Mouse (Mus musculus) cerebellum, adult 2 months (tissue): Measurements from ENCODE around the gene Rogdi.

ENCODE experiments used
- CTCF ChIP-seq: fragments of 200-500 bp; IDR thresholded peaks from 2 replicates; pipeline ENCODE4 v1.5.1; 2011; ENCODE audit warnings: low read depth, mild to moderate bottlenecking, control low read depth, low read length, moderate library complexity, borderline replicate concordance; ENCODE audit not compliant: insufficient read depth
- POLR2A ChIP-seq: fragments of 200-500 bp; IDR thresholded peaks from 2 replicates; pipeline ENCODE4 v1.6.1; 2011; ENCODE audit warnings: low read length, control low read depth, borderline replicate concordance; ENCODE audit not compliant: insufficient read depth

DNA sequence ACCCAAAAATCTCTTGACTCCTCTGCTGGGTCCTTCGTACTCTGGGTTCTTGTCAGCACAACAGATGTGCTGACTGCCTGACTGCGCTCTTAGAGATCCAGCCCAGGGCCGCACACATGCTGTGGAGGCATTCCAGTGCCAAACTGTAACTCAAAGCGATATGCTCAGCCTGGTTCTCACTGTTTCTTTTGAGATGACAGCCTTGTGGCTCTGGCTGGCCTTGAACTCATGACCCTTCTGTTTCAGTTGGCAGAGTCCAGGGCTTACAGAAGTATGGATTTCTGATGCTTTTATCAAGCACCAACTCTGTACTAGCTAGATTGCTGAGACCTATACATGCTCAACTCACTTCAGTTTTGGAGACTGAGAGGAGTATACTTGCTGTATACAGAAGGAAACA is 20.1 kb downstream of the Rogdi start:
- TF ChIP-seq CTCF = no peak
- TF ChIP-seq POLR2A = no peak
